Mouse (Mus musculus) midbrain, embryonic 10.5 days (tissue): ENCODE results near the gene Nmt1. TPM values are rescaled to one million over a fixed set of nuclear protein-coding genes. Genes with fewer than 3 reads are reported as not detected.

Source experiments
- DNase-seq: peaks from one replicate; pipeline ENCODE4 v3.0.0-alpha.2; 2017; ENCODE audit warnings: low spot score
- H3K27ac ChIP-seq: fragments of 300-500 bp; sonication (generic); replicated peaks from 2 replicates; pipeline ENCODE4 v1.5.1; 2016; ENCODE audit warnings: mild to moderate bottlenecking
- H3K27me3 ChIP-seq: fragments of 300-500 bp; sonication (generic); 2 replicates; pipeline ENCODE4 v1.6.1; 2016; ENCODE audit warnings: low read depth, mild to moderate bottlenecking; ENCODE audit not compliant: poor library complexity, severe bottlenecking
- H3K36me3 ChIP-seq: fragments of 300-500 bp; sonication (generic); 2 replicates; pipeline ENCODE4 v1.6.1; 2016; ENCODE audit warnings: mild to moderate bottlenecking, moderate library complexity
- H3K4me1 ChIP-seq: fragments of 300-500 bp; sonication (generic); 2 replicates; pipeline ENCODE4 v1.6.1; 2016
- H3K4me3 ChIP-seq: fragments of 300-500 bp; sonication (generic); 2 replicates; pipeline ENCODE4 v1.5.1; 2016; ENCODE audit warnings: mild to moderate bottlenecking, moderate library complexity
- H3K9me3 ChIP-seq: fragments of 300-500 bp; sonication (generic); replicated peaks from 2 replicates; pipeline ENCODE4 v1.6.1; 2016; ENCODE audit warnings: mild to moderate bottlenecking
- WGBS: fragments of 180-500 bp; shearing (Covaris S2); methylation state at CpG from one replicate; pipeline ENCODE4 v1.1.7; 2016; 5-methylcytosine and 5-hydroxymethylcytosine counted together
- polyA plus RNA-seq: library from polyadenylated mRNA; unstranded; fragments of >200 nt; fragmentation: Nextera tagmentation; extraction: Ambion mirVana; gene quantifications from 2 replicates; pipeline ENCODE4 v1.2.1, GENCODE M21; 2016

Gene Nmt1
- 57.3 and 61.8 TPM in 2 replicates for polyA plus RNA-seq

GRCm38 (mm10) chr11:103028176-103028891, at the start of gene Nmt1, which contains the start of gene Dcakd:
Nmt1 (plus strand) TSS chr11:103028190.
Dcakd (minus strand) TSS chr11:103028333.
- DNase-seq, result peak; percentile 96
- Histone ChIP-seq H3K27me3 (no peaks in the 10 kb centered on the region), H3K36me3 (peaks cover 34% of the 10 kb centered on the region), H3K4me3 (peak within 1 kb of the TSS; percentile 79), H3K27ac (peak within 1 kb of the TSS; percentile 91), H3K9me3 (no peaks in the 10 kb centered on the region), H3K4me1 (peaks cover 26% of the 10 kb centered on the region)
- under 1% methylated on average over 36 of the region's 36 CpGs for WGBS

- Histone ChIP-seq H3K27ac (no peak overlapping the region), H3K27me3 (peaks cover 18% of the 10 kb centered on the region), H3K4me3 (no peak overlapping the region), H3K9me3 (no peaks in the 10 kb centered on the region), H3K36me3 (no peaks in the 10 kb centered on the region), H3K4me1 (peaks cover 29% of the 10 kb centered on the region; the same call in 1 of the 2 replicates)
- no peak for DNase-seq
- 76% methylated on average over 10 of the region's 10 CpGs for WGBS
Measured at GRCm38 (mm10) chr11:102981151-102981890, 46.7 kb upstream of the Nmt1 start.

GRCm38 (mm10) chr11:102984086-102984485, 43.9 kb upstream of the Nmt1 start:
- Histone ChIP-seq H3K4me3 (no peak overlapping the region), H3K9me3 (no peaks in the 10 kb centered on the region), H3K27ac (no peak overlapping the region), H3K27me3 (peaks cover 30% of the 10 kb centered on the region), H3K4me1 (peaks cover 27% of the 10 kb centered on the region; the same call in 1 of the 2 replicates), H3K36me3 (no peaks in the 10 kb centered on the region)
- WGBS, result 94% methylated on average over 9 of the region's 9 CpGs
- DNase-seq, result no peak

- Histone ChIP-seq H3K36me3 (no peaks in the 10 kb centered on the region), H3K27me3 (peaks cover 32% of the 10 kb centered on the region), H3K9me3 (no peaks in the 10 kb centered on the region), H3K4me3 (no peak overlapping the region), H3K4me1 (peaks cover 30% of the 10 kb centered on the region), H3K27ac (peak overlapping the region; percentile 52; the same call in 1 of the 2 replicates)
- 74% methylated on average over 4 of the region's 4 CpGs for WGBS
- no peak for DNase-seq
Measured at GRCm38 (mm10) chr11:102984615-102985014, 43.4 kb upstream of the Nmt1 start.

GRCm38 (mm10) chr11:102985160-102985559, 42.8 kb upstream of the Nmt1 start:
- Histone ChIP-seq H3K36me3 (no peaks in the 10 kb centered on the region), H3K27ac (no peak overlapping the region), H3K27me3 (peaks cover 36% of the 10 kb centered on the region), H3K4me1 (peaks cover 34% of the 10 kb centered on the region), H3K4me3 (no peak overlapping the region), H3K9me3 (no peaks in the 10 kb centered on the region)
- DNase-seq, result no peak
- WGBS, result 58% methylated on average over 6 of the region's 6 CpGs

- peak overlapping the region; percentile 3; the same call in 1 of the 2 replicates for H3K27ac ChIP-seq
- no peak for DNase-seq
Measured at GRCm38 (mm10) chr11:102989641-102990151, 38.3 kb upstream of the Nmt1 start.

GRCm38 (mm10) chr11:102990152-102990663, 37.8 kb upstream of the Nmt1 start:
- peak overlapping the region; percentile 54 for H3K4me3 ChIP-seq
- H3K27ac ChIP-seq, result peak overlapping the region; percentile 3; the same call in 1 of the 2 replicates
- H3K4me1 ChIP-seq, result peaks cover 56% of the 10 kb centered on the region
- DNase-seq, result peak; percentile 49
- H3K27me3 ChIP-seq, result peaks cover 58% of the 10 kb centered on the region
- WGBS, result 1% methylated on average over 29 of the region's 29 CpGs
- H3K9me3 ChIP-seq, result no peaks in the 10 kb centered on the region
- peaks cover 17% of the 10 kb centered on the region for H3K36me3 ChIP-seq

More at GRCm38 (mm10) chr11:102989641-102990151, 38.3 kb upstream of the Nmt1 start:
- H3K9me3 ChIP-seq, result no peaks in the 10 kb centered on the region
- H3K36me3 ChIP-seq, result peaks cover 12% of the 10 kb centered on the region
- H3K4me1 ChIP-seq, result peaks cover 61% of the 10 kb centered on the region
- peak overlapping the region; percentile 54 for H3K4me3 ChIP-seq
- WGBS, result 5% methylated on average over 28 of the region's 28 CpGs
- H3K27me3 ChIP-seq, result peaks cover 58% of the 10 kb centered on the region

- Histone ChIP-seq H3K27ac (peak overlapping the region; percentile 74), H3K4me1 (peaks cover 51% of the 10 kb centered on the region), H3K27me3 (peaks cover 50% of the 10 kb centered on the region), H3K36me3 (peaks cover 32% of the 10 kb centered on the region), H3K9me3 (no peaks in the 10 kb centered on the region), H3K4me3 (peak overlapping the region; percentile 42)
- WGBS, result 2% methylated on average over 16 of the region's 16 CpGs
- DNase-seq, result peak; percentile 45
Measured at GRCm38 (mm10) chr11:102991681-102992080, 36.3 kb upstream of the Nmt1 start.

GRCm38 (mm10) chr11:102992940-102993339, 35.0 kb upstream of the Nmt1 start:
- Histone ChIP-seq H3K36me3 (peaks cover 45% of the 10 kb centered on the region), H3K27ac (no peak overlapping the region), H3K27me3 (peaks cover 47% of the 10 kb centered on the region), H3K9me3 (no peaks in the 10 kb centered on the region), H3K4me1 (peaks cover 49% of the 10 kb centered on the region), H3K4me3 (no peak overlapping the region)
- 5% methylated on average over 5 of the region's 5 CpGs for WGBS
- DNase-seq, result peak; percentile 78

- Histone ChIP-seq H3K4me3 (no peak overlapping the region), H3K36me3 (peaks cover 51% of the 10 kb centered on the region), H3K27me3 (peaks cover 42% of the 10 kb centered on the region), H3K4me1 (peaks cover 55% of the 10 kb centered on the region), H3K27ac (no peak overlapping the region; the same call in 1 of the 2 replicates), H3K9me3 (no peaks in the 10 kb centered on the region)
- 48% methylated on average over 17 of the region's 17 CpGs for WGBS
- no peak for DNase-seq
Measured at GRCm38 (mm10) chr11:102993420-102994029, 34.5 kb upstream of the Nmt1 start.

GRCm38 (mm10) chr11:102994952-102995351, 33.0 kb upstream of the Nmt1 start:
- WGBS, result 92% methylated on average over 18 of the region's 18 CpGs
- Histone ChIP-seq H3K36me3 (peaks cover 65% of the 10 kb centered on the region), H3K4me1 (peaks cover 62% of the 10 kb centered on the region), H3K27ac (no peak overlapping the region), H3K4me3 (no peak overlapping the region), H3K27me3 (peaks cover 27% of the 10 kb centered on the region), H3K9me3 (no peaks in the 10 kb centered on the region)
- no peak for DNase-seq

- Histone ChIP-seq H3K9me3 (no peaks in the 10 kb centered on the region), H3K4me1 (peaks cover 49% of the 10 kb centered on the region), H3K27ac (no peak overlapping the region), H3K27me3 (peaks cover 13% of the 10 kb centered on the region), H3K4me3 (no peak overlapping the region), H3K36me3 (peaks cover 71% of the 10 kb centered on the region)
- DNase-seq, result no peak
- WGBS, result 92% methylated on average over 7 of the region's 7 CpGs
Measured at GRCm38 (mm10) chr11:102996385-102996784, 31.6 kb upstream of the Nmt1 start.
